Mouse (Mus musculus): Measurements from ENCODE around the gene Nxnl1. TPM values are rescaled to one million over a fixed set of nuclear protein-coding genes. Genes with fewer than 3 reads are reported as not detected.
"Not testable (repeated sequence)": the region's sequence is repeated elsewhere in the genome, so short reads cannot be mapped to it uniquely, and the experiment has no call there.

The Nxnl1 gene
- total and polyA plus RNA-seq, 2 experiments from 2014 or later, result not detected

DNA sequence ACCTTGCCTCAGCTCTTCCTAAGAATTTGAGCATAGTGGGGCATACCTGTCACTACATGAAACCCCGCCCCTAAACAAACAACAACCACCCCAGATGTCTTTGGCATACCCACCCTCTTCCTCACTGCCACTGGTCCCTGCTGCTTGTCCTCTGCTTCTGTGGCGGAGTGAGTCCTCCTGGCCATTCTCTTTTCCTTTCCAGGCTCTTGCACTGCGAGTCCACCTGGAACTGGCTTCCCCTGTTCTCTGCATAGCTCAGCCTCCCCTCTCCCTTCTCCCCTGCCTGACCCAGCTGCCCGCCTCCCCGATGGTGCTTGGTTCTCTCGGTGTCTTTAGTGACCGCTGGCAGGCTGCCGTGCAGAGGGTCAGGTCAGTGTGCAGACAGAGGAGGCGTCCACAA, 22.6 kb downstream of the Nxnl1 start:
- WGBS, result 92% methylated on average over 9 of the region's 9 CpGs
- H3K27ac ChIP-seq, result no peak overlapping the region
- ATAC-seq (no peak), DNase-seq (ENCODE audit: low spot score) (no peak)
- peak overlapping the region; percentile 84; the same call in 1 of the 2 replicates for H3K9ac ChIP-seq (replicated peaks; ENCODE audit: low read length)
- no peaks in the 10 kb centered on the region for H3K27me3 ChIP-seq (ENCODE audit: insufficient read depth, low read length)
- no peaks in the 10 kb centered on the region for H3K9me3 ChIP-seq (ENCODE audit: low read length)
- H3K4me3 ChIP-seq (ENCODE audit: low read length), result peak overlapping the region; percentile 89
- H3K36me3 ChIP-seq (ENCODE audit: insufficient read depth, low read length), result peaks cover 15% of the 10 kb centered on the region
- no peak for TF ChIP-seq CTCF (IDR thresholded peaks at IDR 0.05; ENCODE audit: low read depth)
- peak overlapping the region; percentile 93 for H3K4me2 ChIP-seq (ENCODE audit: low read depth, low read length)
- peaks cover 9% of the 10 kb centered on the region for H3K4me1 ChIP-seq (ENCODE audit: insufficient read depth, low read length)

DNA sequence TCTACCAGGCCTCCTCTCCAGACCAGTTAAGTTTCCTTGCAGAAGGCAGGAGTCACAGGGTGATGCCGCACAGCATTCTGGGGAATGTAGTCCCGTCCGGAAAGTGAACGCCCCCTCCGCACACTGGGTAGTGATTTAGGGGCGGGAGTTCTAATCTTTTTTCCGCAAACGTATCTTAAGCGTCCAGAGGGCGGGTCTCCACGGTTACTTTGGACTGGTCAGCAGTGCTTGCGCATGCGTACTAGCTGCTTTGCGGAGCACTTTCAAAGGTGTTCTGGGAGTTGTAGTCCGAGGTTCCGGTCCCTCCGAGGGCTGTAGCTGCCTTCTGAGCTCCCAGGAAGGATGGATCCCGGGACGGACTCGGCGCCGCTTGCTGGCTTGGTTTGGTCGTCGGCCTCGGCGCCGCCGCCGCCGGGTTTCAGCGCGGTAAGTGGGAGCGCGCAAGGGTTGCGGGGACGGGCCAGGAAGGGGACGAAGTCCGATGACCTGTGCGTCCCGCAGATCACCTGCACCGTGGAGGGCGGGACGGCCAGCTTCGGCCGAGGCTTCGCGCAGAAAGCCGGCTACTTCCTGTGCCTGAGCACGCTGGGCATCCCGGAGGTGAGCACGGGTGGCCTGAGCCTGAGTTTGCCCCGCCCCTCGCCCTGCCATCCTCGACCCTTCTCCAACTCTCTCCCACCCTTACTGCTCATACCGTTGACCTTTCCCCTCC, 23.6 kb downstream of the Nxnl1 start, which contains the start of gene Mvb12a:
Gene Mvb12a, plus strand, starts transcription at position 291 of the 712 bp plus-strand sequence.
- Histone ChIP-seq H3K4me1 (ENCODE audit: insufficient read depth, low read length) (peaks cover 9% of the 10 kb centered on the region), H3K4me3 (ENCODE audit: low read length) (peak within 1 kb of the TSS; percentile 89), H3K9me3 (ENCODE audit: low read length) (no peaks in the 10 kb centered on the region), H3K27ac (peak within 1 kb of the TSS; percentile 66), H3K4me2 (ENCODE audit: low read depth, low read length) (peak within 1 kb of the TSS; percentile 93), H3K27me3 (ENCODE audit: insufficient read depth, low read length) (peaks cover 3% of the 10 kb centered on the region; the same call in 1 of the 2 replicates), H3K36me3 (ENCODE audit: insufficient read depth, low read length) (peaks cover 14% of the 10 kb centered on the region), H3K9ac (replicated peaks; ENCODE audit: low read length) (peak within 1 kb of the TSS; percentile 84)
- ATAC-seq, result peak; percentile 97
- WGBS, result under 1% methylated on average over 55 of the region's 55 CpGs
- no peak for TF ChIP-seq CTCF (IDR thresholded peaks at IDR 0.05; ENCODE audit: low read depth)
- peak; percentile 100 for DNase-seq (ENCODE audit: low spot score)

DNA sequence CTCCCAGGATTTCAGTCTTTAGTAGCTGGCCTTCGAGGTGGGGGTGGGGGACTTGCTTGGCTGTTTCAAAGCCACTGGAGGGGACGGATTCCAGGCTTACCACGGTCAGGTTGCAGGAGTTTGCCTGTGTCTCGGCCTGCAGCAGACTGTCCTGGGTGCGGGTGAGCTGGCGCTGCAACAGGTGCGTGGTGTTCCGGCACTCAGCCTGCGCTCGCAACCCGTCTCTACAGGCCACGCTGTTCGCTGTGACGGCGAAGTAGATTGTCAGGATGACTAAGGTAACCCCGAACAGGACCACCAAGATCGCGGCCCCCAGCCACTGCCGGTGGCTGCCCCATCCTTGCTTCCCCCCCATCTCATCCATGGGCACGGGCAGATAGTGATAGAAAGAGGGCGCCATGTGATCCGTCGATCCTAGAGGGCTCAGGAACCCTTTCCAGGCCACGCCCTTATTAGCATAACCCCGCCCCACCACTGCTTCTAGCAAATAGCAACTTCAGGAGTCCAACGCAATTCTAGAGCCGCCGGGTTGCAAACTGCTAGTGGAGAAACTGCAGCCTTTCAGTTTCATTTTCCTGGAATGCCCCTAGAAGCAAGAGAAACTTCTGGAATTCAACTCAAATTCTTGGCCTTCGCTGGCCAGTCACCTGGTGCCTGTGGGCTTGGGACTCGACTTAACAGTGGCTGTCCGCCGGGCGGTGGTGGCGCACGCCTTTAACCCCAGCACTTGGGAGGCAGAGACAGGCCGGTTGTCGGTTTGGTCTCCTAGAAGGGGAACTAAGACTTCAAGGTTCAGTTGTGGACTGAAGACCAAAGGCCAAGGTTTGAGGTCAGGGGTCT, 29.2 kb downstream of the Nxnl1 start, which contains the start of gene Bst2:
Gene Bst2, minus strand, starts transcription at position 429 of the 840 bp plus-strand sequence.
- peak; percentile 65 for DNase-seq (ENCODE audit: low spot score)
- peak; percentile 52; the same call in 1 of the 2 replicates for ATAC-seq
- Histone ChIP-seq H3K4me3 (ENCODE audit: low read length) (peak within 1 kb of the TSS; percentile 33), H3K27me3 (ENCODE audit: insufficient read depth, low read length) (peaks cover 6% of the 10 kb centered on the region; the same call in 1 of the 2 replicates), H3K9me3 (ENCODE audit: low read length) (no peaks in the 10 kb centered on the region), H3K9ac (replicated peaks; ENCODE audit: low read length) (0 out of 2 replicates have a peak within 1 kb of the TSS, but pooled peaks have one; percentile 23), H3K4me2 (ENCODE audit: low read depth, low read length) (peak within 1 kb of the TSS; percentile 52), H3K27ac (peak within 1 kb of the TSS; percentile 32; the same call in 1 of the 2 replicates), H3K4me1 (ENCODE audit: insufficient read depth, low read length) (no peaks in the 10 kb centered on the region), H3K36me3 (ENCODE audit: insufficient read depth, low read length) (no peaks in the 10 kb centered on the region)
- no peak for TF ChIP-seq CTCF (IDR thresholded peaks at IDR 0.05; ENCODE audit: low read depth)
- 5% methylated on average over 37 of the region's 37 CpGs for WGBS

DNA sequence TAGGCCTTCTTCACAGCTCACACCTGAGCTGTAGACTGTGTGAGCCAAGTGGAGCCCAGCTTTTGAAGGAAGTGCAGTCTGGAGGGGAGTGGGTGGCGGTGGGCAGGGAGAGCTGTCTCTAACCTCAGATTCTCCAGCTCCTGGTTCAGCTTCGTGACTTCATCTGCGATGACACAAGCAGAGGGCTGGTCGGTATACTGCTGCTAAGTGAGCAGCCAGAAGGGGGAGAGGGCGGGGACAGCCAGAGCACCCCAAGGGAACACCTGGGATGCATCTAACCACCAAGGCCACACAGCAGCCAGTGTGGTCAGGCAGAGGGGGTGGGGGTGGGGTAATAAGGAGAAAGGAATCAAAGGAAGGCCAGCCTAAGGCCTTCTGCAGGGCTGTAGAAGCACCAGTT, 30.7 kb downstream of the Nxnl1 start:
- H3K27ac ChIP-seq, result no peak overlapping the region
- ATAC-seq (no peak), DNase-seq (ENCODE audit: low spot score) (no peak)
- H3K4me2 ChIP-seq (ENCODE audit: low read depth, low read length), result 0 out of 2 replicates have a peak overlapping the region, but pooled peaks have one; percentile 7
- H3K9ac ChIP-seq (replicated peaks; ENCODE audit: low read length), result no peak overlapping the region
- no peaks in the 10 kb centered on the region for H3K9me3 ChIP-seq (ENCODE audit: low read length)
- no peaks in the 10 kb centered on the region for H3K36me3 ChIP-seq (ENCODE audit: insufficient read depth, low read length)
- no peak for TF ChIP-seq CTCF (IDR thresholded peaks at IDR 0.05; ENCODE audit: low read depth)
- no peaks in the 10 kb centered on the region for H3K4me1 ChIP-seq (ENCODE audit: insufficient read depth, low read length)
- peaks cover 6% of the 10 kb centered on the region; the same call in 1 of the 2 replicates for H3K27me3 ChIP-seq (ENCODE audit: insufficient read depth, low read length)
- WGBS, result 76% methylated on average over 5 of the region's 5 CpGs
- no peak overlapping the region for H3K4me3 ChIP-seq (ENCODE audit: low read length)

DNA sequence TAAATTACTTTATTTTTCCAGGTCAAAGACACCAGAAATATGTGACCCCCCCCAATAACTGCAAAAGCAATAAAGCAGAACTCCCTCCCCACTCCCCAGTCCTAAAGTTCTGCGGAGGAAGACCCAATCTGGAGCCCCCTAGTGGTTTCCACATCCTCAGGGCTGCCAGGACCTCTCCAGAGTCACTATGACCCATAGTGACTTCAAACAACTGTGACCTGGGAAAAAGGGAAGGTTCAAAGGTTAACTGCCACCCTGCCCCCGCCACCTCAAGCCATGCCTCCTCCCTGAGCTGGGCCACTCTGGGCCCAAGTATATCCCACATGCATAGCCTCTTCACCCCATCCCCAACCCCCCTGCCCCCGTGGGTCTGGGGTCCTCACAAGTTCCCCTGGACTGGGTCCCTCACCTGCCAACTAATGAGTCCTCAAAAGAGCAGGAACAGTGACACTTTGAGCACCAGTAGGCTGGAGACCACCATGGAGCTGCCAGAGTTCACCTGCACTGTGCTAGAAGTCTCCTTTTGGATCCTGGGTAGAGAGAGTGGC, 32.1 kb downstream of the Nxnl1 start:
- Histone ChIP-seq H3K9ac (replicated peaks; ENCODE audit: low read length) (no peak overlapping the region), H3K9me3 (ENCODE audit: low read length) (no peaks in the 10 kb centered on the region), H3K4me3 (ENCODE audit: low read length) (no peak overlapping the region), H3K4me1 (ENCODE audit: insufficient read depth, low read length) (no peaks in the 10 kb centered on the region), H3K27ac (no peak overlapping the region), H3K27me3 (ENCODE audit: insufficient read depth, low read length) (peaks cover 6% of the 10 kb centered on the region; the same call in 1 of the 2 replicates), H3K36me3 (ENCODE audit: insufficient read depth, low read length) (no peaks in the 10 kb centered on the region), H3K4me2 (ENCODE audit: low read depth, low read length) (no peak overlapping the region)
- TF ChIP-seq CTCF (IDR thresholded peaks at IDR 0.05; ENCODE audit: low read depth), result no peak
- DNase-seq (ENCODE audit: low spot score), result no peak
- ATAC-seq, result no peak
- WGBS, result 34% methylated on average over 3 of the region's 3 CpGs

DNA sequence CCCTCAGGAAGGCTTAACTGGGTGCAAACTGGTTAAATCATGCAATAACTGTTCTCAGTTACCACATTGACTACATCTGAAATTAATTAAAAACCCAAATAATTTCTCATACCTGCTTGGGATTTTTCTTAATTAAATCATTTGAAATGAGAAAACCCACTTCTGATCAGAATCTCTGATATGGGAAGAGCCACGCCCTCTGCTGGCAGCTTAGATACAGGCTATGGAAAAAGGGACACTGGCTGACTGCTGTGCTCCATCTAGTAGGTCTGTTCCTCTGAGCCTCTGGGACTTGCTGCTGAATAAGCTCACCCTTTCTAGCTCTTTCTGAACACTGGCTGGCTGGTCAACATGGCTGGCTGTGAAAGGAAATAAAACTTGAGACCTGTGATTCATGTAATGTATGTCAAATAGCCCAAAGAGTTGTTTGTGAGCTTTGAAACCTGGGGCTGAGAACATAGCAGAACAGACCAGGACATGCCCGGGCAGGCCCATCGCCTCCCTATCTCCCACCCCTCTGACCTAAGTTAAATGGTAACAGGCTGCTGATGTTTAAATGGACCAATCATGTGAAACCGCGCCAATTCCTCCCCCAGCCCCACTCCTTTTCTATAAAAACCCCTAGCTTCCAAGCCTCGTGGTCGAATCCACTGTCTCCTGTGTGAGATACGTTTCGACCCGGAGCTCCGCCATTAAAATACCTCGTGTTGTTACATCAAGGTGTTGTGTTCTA, 35.5 kb downstream of the Nxnl1 start:
- WGBS, result 66% methylated on average over 5 of the region's 12 CpGs
- not testable (repeated sequence) for H3K4me2 ChIP-seq (ENCODE audit: low read depth, low read length); H3K9me3 ChIP-seq (ENCODE audit: low read length); H3K4me1 ChIP-seq (ENCODE audit: insufficient read depth, low read length); H3K27ac ChIP-seq; H3K4me3 ChIP-seq (ENCODE audit: low read length); H3K27me3 ChIP-seq (ENCODE audit: insufficient read depth, low read length); H3K36me3 ChIP-seq (ENCODE audit: insufficient read depth, low read length); H3K9ac ChIP-seq (replicated peaks; ENCODE audit: low read length); ATAC-seq
- peak; percentile 62 for DNase-seq (ENCODE audit: low spot score)
- peak; percentile 62 for TF ChIP-seq CTCF (IDR thresholded peaks at IDR 0.05; ENCODE audit: low read depth)

All from hindbrain, postnatal 0 days (tissue).